Comparison of ENCODE assay signal across 19 mouse cellular contexts in the genomic region with DNA sequence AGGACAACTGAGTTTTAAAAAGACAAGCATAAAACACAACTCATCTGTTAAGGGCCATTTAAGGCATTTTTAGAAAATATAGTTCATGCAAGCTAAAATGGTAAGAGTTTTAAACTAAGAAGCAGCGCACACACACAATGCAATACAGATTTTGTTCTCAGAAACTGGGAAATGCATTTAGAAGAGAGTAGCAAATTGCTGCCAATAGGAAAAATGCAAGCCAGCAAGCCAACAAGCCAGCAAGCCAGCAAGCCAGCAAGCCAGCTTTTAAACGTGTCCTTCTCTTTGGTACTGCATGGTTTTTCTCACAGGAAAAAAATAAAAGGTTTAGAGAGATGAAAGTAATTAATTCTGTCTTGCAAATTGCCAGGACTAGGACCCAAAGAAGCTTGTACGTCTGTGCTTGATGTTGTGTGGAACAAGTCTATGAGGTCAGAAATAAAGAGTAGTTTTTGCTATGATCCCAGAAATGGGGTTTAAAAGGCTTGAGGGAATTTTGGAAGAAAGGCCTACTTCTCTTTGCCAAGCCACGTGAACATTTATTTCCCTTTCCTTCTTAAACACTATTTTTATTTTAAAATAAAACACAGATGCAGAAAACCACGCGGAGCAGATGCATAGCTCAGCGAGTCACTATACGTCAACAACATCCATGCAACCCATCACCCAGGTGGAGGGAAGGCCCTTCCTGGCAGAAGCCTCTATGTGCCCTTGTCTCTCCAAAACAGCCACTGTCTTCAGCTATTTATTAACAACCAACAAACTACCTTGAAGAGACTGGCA. TPM values are rescaled to one million over a fixed set of nuclear protein-coding genes. Genes with fewer than 3 reads are reported as not detected.
DNase-seq lines count a peak whose midpoint lies in the region; ATAC-seq and TF ChIP-seq lines count a peak whose summit lies in the region.
"Had no signal": no experiment of that assay in that cellular context is flagged by ENCODE, and none has a peak within 500 bp of the region (broad histone marks: within the 10 kb centered on the region; RNA-seq: fewer than 3 reads in every experiment).

No protein-coding gene starts in this region.

- no peaks in the 10 kb centered on the region for H3K4me1 ChIP-seq in forebrain, postnatal 0 days (ENCODE audit: insufficient read depth)
- no peaks in the 10 kb centered on the region for H3K4me1 ChIP-seq in forebrain, embryonic 10.5 days
- peaks cover 2% of the 10 kb centered on the region; the same call in 1 of the 2 replicates for H3K4me1 ChIP-seq in lung, adult 2 months (ENCODE audit: control insufficient read depth, insufficient read depth, low read length)
- H3K4me1 ChIP-seq in limb, embryonic 14.5 days (ENCODE audit: control insufficient read depth, insufficient read depth, low read length), result peaks cover 5% of the 10 kb centered on the region
- H3K4me1 ChIP-seq: hindbrain, embryonic 15.5 days; neural tube, embryonic 12.5 days had no signal

- no peak overlapping the region for H3K4me3 ChIP-seq in forebrain, postnatal 0 days (ENCODE audit: low read depth, low read length)
- no peak overlapping the region for H3K4me3 ChIP-seq in forebrain, embryonic 10.5 days
- H3K4me3 ChIP-seq in lung, adult 2 months (replicated peaks; ENCODE audit: extremely low read depth, low read depth, low read length), result no peak overlapping the region
- no peak overlapping the region for H3K4me3 ChIP-seq in limb, embryonic 14.5 days (replicated peaks; ENCODE audit: low read length)
- H3K4me3 ChIP-seq: hindbrain, embryonic 15.5 days; neural tube, embryonic 12.5 days had no signal

- H3K27me3 ChIP-seq in forebrain, postnatal 0 days (ENCODE audit: insufficient read depth, low read length), result no peaks in the 10 kb centered on the region
- peaks cover 4% of the 10 kb centered on the region; the same call in 1 of the 2 replicates for H3K27me3 ChIP-seq in forebrain, embryonic 10.5 days (ENCODE audit: poor library complexity, severe bottlenecking)
- H3K27me3 ChIP-seq in limb, embryonic 14.5 days (ENCODE audit: control insufficient read depth, insufficient read depth, low read length), result no peaks in the 10 kb centered on the region
- H3K27me3 ChIP-seq: hindbrain, embryonic 15.5 days; neural tube, embryonic 12.5 days had no signal

- H3K27ac ChIP-seq in forebrain, postnatal 0 days (ENCODE audit: low read depth, low read length), result peak overlapping the region; percentile 45; the same call in 1 of the 2 replicates
- no peak overlapping the region for H3K27ac ChIP-seq in forebrain, embryonic 10.5 days
- H3K27ac ChIP-seq in limb, embryonic 14.5 days (replicated peaks; ENCODE audit: low read depth, low read length), result peak overlapping the region; percentile 71
- H3K27ac ChIP-seq: hindbrain, embryonic 15.5 days; neural tube, embryonic 12.5 days had no signal

- DNase-seq in forebrain, postnatal 0 days, result peak; percentile 73
- DNase-seq in forebrain, embryonic 10.5 days (ENCODE audit: extremely low spot score, low spot score), result no peak
- DNase-seq in lung, postnatal 10 days, result peak; percentile 17
- DNase-seq in lung, adult 2 months, result no peak
- DNase-seq in adipocyte (ENCODE audit: low spot score), result peak; percentile 20
- DNase-seq in limb, embryonic 14.5 days (ENCODE audit: low spot score), result peak; percentile 68
- DNase-seq in cerebellum, postnatal 25 days, result no peak
- DNase-seq: B cell, adult 2 months; cerebellum, adult 9-10 months; gastrocnemius, postnatal 10 days; heart, adult 18-20 months; heart, postnatal 36 days; kidney, adult 11 months; lung, embryonic 14.5 days; lung, postnatal 4 days; spleen, adult 18-20 months had no signal

- 56% methylated on average over 8 of the region's 8 CpGs for WGBS in forebrain, postnatal 0 days
- WGBS in forebrain, embryonic 10.5 days, result 84% methylated on average over 8 of the region's 8 CpGs
- 67% methylated on average over 8 of the region's 8 CpGs for WGBS in lung, adult 2 months
- WGBS in limb, embryonic 14.5 days, result 39% methylated on average over 8 of the region's 8 CpGs

- no peak for TF ChIP-seq POLR2A in lung, adult 2 months (IDR thresholded peaks at IDR 0.05; ENCODE audit: borderline replicate concordance, extremely low read depth, low read depth, low read length)
- no peak for TF ChIP-seq POLR2A in limb, embryonic 14.5 days (IDR thresholded peaks at IDR 0.05; ENCODE audit: borderline replicate concordance, extremely low read depth, insufficient read depth, insufficient read length)

- no peak overlapping the region for H3K9ac ChIP-seq in forebrain, postnatal 0 days
- H3K9ac ChIP-seq in limb, embryonic 14.5 days (ENCODE audit: low read depth, low read length, severe bottlenecking), result no peak overlapping the region
- H3K9ac ChIP-seq: hindbrain, embryonic 15.5 days; lung, embryonic 14.5 days; neural tube, embryonic 12.5 days had no signal

- H3K9me3 ChIP-seq in forebrain, postnatal 0 days (ENCODE audit: low read length), result no peaks in the 10 kb centered on the region
- no peaks in the 10 kb centered on the region for H3K9me3 ChIP-seq in forebrain, embryonic 10.5 days
- H3K9me3 ChIP-seq in limb, embryonic 14.5 days (ENCODE audit: control insufficient read depth, low read length), result no peaks in the 10 kb centered on the region
- H3K9me3 ChIP-seq: hindbrain, embryonic 15.5 days; neural tube, embryonic 12.5 days had no signal

- peak; percentile 75 for ATAC-seq in forebrain, postnatal 0 days
- peak; percentile 62 for ATAC-seq in limb, embryonic 14.5 days (ENCODE audit: low FRiP score, low read depth)

- no peak overlapping the region for H3K4me2 ChIP-seq in forebrain, postnatal 0 days (ENCODE audit: low read depth)
- no peak overlapping the region for H3K4me2 ChIP-seq in limb, embryonic 14.5 days (replicated peaks; ENCODE audit: low read depth, low read length, severe bottlenecking)
- H3K4me2 ChIP-seq: hindbrain, embryonic 15.5 days; liver, embryonic 11.5 days; lung, embryonic 14.5 days; neural tube, embryonic 12.5 days had no signal

- no peak for TF ChIP-seq CTCF in forebrain, postnatal 0 days (IDR thresholded peaks at IDR 0.05; ENCODE audit: low read depth)
- no peak for TF ChIP-seq CTCF in lung, adult 2 months (IDR thresholded peaks at IDR 0.05; ENCODE audit: insufficient read depth, low read length)

- no peaks in the 10 kb centered on the region for H3K36me3 ChIP-seq in forebrain, postnatal 0 days (ENCODE audit: insufficient read depth)
- H3K36me3 ChIP-seq in forebrain, embryonic 10.5 days (replicated peaks), result no peaks in the 10 kb centered on the region
- no peaks in the 10 kb centered on the region for H3K36me3 ChIP-seq in limb, embryonic 14.5 days (ENCODE audit: control insufficient read depth, insufficient read depth, low read length)
- H3K36me3 ChIP-seq: hindbrain, embryonic 15.5 days; neural tube, embryonic 12.5 days had no signal

RNA-seq across cellular contexts. Expression of gene Fam129a, which starts 9.4 kb away (rescaled TPM):
- 0.92 and 2.9 TPM in 2 replicates for total RNA-seq in forebrain, postnatal 0 days (2014; rRNA removed)
- 0.75 and 0.93 TPM in 2 replicates for polyA plus RNA-seq in forebrain, postnatal 0 days (2015; fragmentation: Nextera tagmentation; extraction: Ambion mirVana)
- 0.46 and 0.59 TPM in 2 replicates for polyA plus RNA-seq in forebrain, embryonic 10.5 days (2016; fragmentation: Nextera tagmentation; extraction: Ambion mirVana)
- polyA plus RNA-seq in lung, adult 2 months (2012; rRNA removed), result 14.7 and 22.4 TPM in 2 replicates
- polyA plus RNA-seq in limb, embryonic 14.5 days (2012; rRNA removed), result 9.8 and 11.1 TPM in 2 replicates
- polyA plus RNA-seq in limb, embryonic 14.5 days (2014; fragmentation: Nextera tagmentation; extraction: Ambion mirVana), result 13.9 and 14.7 TPM in 2 replicates

Comparison
In these comparisons a context has a peak if more than half of its experiments do, and no peak if none do; other contexts are left out.
1. DNase-seq: peak in forebrain, postnatal 0 days (single experiment), lung, postnatal 10 days (single experiment), adipocyte (single experiment) and limb, embryonic 14.5 days (single experiment); none in forebrain, embryonic 10.5 days (single experiment), lung, adult 2 months (single experiment) and cerebellum, postnatal 25 days (0 of 2).